Mouse (Mus musculus): Measurements from ENCODE around the gene Mblac2. TPM values are rescaled to one million over a fixed set of nuclear protein-coding genes. Genes with fewer than 3 reads are reported as not detected.
"Not testable (repeated sequence)": the region's sequence is repeated elsewhere in the genome, so short reads cannot be mapped to it uniquely, and the experiment has no call there.

Mblac2 gene
- polyA plus RNA-seq, 2 experiments: 1.2 to 2.7 TPM

DNA sequence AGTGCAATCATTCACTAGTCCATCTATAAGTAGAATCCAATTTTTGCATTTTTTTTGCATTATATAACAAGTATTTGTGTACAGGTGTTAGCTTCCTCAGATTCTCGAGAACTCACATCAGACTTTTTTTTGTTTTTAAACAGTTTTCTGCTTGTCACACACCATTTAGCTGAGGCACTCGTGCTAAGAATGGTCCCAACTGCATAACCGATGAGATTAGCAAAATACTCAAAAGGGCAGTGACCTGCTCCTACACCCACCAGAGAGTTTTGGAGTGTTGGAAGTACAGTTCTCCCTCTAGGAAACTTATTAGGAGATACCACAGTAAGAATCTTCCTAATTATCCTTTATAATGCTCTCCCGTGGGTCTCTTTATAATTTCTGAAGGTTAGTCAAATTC is 1.3 kb upstream of the Mblac2 start:
- Histone ChIP-seq H3K36me3 (replicated peaks; ENCODE audit: control insufficient read depth, insufficient read depth, low read depth) (no peaks in the 10 kb centered on the region), H3K9me3 (ENCODE audit: control insufficient read depth, low read length) (no peaks in the 10 kb centered on the region), H3K4me2 (ENCODE audit: low read depth) (peak overlapping the region; percentile 86), H3K27me3 (ENCODE audit: control insufficient read depth, insufficient read depth, low read length) (no peaks in the 10 kb centered on the region), H3K4me3 (ENCODE audit: insufficient read depth in 1 of 2, low read depth in 2 of 2, low read length in 2 of 2) (peak overlapping the region; percentile 66 to 90; a peak in 3 of 4 replicates), H3K4me1 (replicated peaks; ENCODE audit: control insufficient read depth in 2 of 2, insufficient read depth in 2 of 2, low read length in 1 of 2) (peaks cover 17 to 22% of the 10 kb centered on the region in 2 experiments), H3K27ac (no peak overlapping the region), H3K9ac (replicated peaks) (peak overlapping the region; percentile 61)
- WGBS (ENCODE audit: insufficient replicate concordance): 22% methylated on average over 4 of the region's 4 CpGs
- DNase-seq (ENCODE audit: low read depth in 3 of 3, low spot score in 3 of 3): no peak
- ATAC-seq (ENCODE audit: insufficient read depth): no peak
- no peak for TF ChIP-seq CTCF (IDR thresholded peaks at IDR 0.05; ENCODE audit: low read depth)
- no peak for TF ChIP-seq EP300 (IDR thresholded peaks at IDR 0.05; ENCODE audit: low read depth)

DNA sequence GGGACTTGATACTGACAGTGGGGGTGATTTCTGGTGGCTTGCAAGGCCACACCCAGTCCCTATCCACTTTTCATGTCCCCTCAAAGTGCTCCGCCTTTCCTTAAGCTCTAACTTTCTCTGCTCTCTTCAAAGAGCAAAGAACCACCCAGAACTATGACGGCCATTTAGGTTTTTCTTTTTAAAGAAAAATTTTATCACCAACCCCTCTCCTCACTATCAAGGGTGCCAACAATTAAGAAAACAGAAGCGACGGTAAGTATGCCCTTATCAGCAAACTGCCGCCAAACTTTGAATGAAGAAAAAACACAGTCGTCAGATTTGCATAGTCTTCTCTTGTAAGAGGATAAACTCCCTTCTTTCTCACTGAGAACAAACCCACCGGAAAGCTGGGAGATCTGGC is 875 bp upstream of the Mblac2 start:
- no peak; the same call in 1 of the 2 replicates for TF ChIP-seq EP300 (IDR thresholded peaks at IDR 0.05; ENCODE audit: low read depth)
- no peak for TF ChIP-seq CTCF (IDR thresholded peaks at IDR 0.05; ENCODE audit: low read depth)
- peak overlapping the region; percentile 61 for H3K9ac ChIP-seq (replicated peaks)
- peak overlapping the region; percentile 86 for H3K4me2 ChIP-seq (ENCODE audit: low read depth)
- ATAC-seq (ENCODE audit: insufficient read depth) (no peak), DNase-seq (ENCODE audit: low read depth in 3 of 3, low spot score in 3 of 3) (peak in 2 of 3 experiments; percentile 44 to 45)
- H3K36me3 ChIP-seq (replicated peaks; ENCODE audit: control insufficient read depth, insufficient read depth, low read depth): no peaks in the 10 kb centered on the region
- 2% methylated on average over 7 of the region's 7 CpGs for WGBS (ENCODE audit: insufficient replicate concordance)
- H3K27ac ChIP-seq: peak overlapping the region; percentile 53
- H3K9me3 ChIP-seq (ENCODE audit: control insufficient read depth, low read length): no peaks in the 10 kb centered on the region
- H3K4me1 ChIP-seq (replicated peaks; ENCODE audit: control insufficient read depth in 2 of 2, insufficient read depth in 2 of 2, low read length in 1 of 2): peaks cover 17 to 22% of the 10 kb centered on the region in 2 experiments
- H3K27me3 ChIP-seq (ENCODE audit: control insufficient read depth, insufficient read depth, low read length): no peaks in the 10 kb centered on the region
- H3K4me3 ChIP-seq (ENCODE audit: insufficient read depth in 1 of 2, low read depth in 2 of 2, low read length in 2 of 2): peak overlapping the region; percentile 66 to 90

DNA sequence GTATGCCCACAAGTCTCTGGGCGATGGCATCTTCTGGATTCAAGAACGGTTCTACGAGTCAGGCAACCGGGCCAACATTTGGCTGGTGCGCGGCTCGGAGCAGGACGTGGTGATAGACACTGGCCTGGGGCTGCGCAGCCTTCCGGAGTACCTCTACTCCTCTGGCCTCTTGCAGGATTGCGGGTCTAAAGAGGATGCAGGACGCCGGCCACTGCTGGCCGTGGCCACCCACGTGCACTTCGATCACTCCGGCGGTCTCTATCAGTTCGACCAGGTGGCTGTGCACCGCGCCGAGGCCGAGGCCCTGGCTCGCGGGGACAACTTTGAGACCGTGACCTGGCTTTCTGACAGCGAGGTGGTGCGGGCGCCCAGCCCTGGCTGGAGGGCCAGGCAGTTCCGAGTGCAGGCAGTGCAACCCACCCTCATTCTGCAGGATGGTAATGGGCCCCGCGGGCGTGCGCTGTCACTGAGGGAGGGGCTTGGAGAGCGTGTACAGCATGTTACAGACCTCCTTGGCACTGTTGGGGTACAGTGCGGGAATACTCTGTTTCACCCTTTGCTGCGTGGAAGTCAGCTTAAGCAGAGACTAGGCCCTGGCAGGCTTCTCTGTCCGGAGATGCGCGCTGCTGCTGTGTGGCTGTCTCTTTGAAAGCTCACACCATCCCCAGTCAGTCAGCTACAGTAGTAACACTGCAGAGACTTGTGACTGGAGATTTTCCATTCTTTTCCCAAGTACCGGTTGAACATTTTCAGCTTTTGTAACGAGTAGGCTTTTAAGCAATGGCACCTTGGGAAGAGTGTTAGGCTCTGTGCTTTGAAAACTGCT is 618 bp downstream of the Mblac2 start:
- H3K27ac ChIP-seq: peak overlapping the region; percentile 53
- DNase-seq (ENCODE audit: low read depth in 3 of 3, low spot score in 3 of 3): no peak
- peaks cover 17 to 22% of the 10 kb centered on the region in 2 experiments for H3K4me1 ChIP-seq (replicated peaks; ENCODE audit: control insufficient read depth in 2 of 2, insufficient read depth in 2 of 2, low read length in 1 of 2)
- H3K27me3 ChIP-seq (ENCODE audit: control insufficient read depth, insufficient read depth, low read length): no peaks in the 10 kb centered on the region
- peak overlapping the region; percentile 66 to 90 for H3K4me3 ChIP-seq (ENCODE audit: insufficient read depth in 1 of 2, low read depth in 2 of 2, low read length in 2 of 2)
- peak; percentile 34 for ATAC-seq (ENCODE audit: insufficient read depth)
- H3K36me3 ChIP-seq (replicated peaks; ENCODE audit: control insufficient read depth, insufficient read depth, low read depth): no peaks in the 10 kb centered on the region
- H3K4me2 ChIP-seq (ENCODE audit: low read depth): peak overlapping the region; percentile 86
- WGBS (ENCODE audit: insufficient replicate concordance): 1% methylated on average over 42 of the region's 42 CpGs
- no peak for TF ChIP-seq CTCF (IDR thresholded peaks at IDR 0.05; ENCODE audit: low read depth)
- TF ChIP-seq EP300 (IDR thresholded peaks at IDR 0.05; ENCODE audit: low read depth): no peak
- no peaks in the 10 kb centered on the region for H3K9me3 ChIP-seq (ENCODE audit: control insufficient read depth, low read length)
- peak overlapping the region; percentile 55 for H3K9ac ChIP-seq (replicated peaks)

DNA sequence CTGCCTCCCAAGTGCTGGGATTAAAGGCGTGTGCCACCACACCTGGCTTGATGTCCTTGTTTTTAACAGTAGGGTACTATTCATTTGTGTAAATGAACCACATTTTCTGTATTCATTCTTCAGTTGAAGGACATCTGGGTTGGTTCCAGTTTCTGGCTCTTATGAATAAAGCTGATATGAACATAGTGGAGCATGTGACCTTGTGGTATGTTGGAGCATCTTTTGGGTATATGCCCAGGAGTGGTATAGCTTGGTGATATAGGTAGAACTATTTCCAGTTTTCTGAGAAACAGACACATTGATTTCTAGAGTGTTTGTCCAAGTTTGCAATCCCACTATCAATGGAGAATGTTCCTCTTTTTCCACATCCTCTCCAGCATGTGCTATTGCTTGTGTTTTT is 2.8 kb downstream of the Mblac2 start:
- DNase-seq (ENCODE audit: low read depth in 3 of 3, low spot score in 3 of 3) (no peak), ATAC-seq (ENCODE audit: insufficient read depth) (no peak)
- no peak overlapping the region for H3K9ac ChIP-seq (replicated peaks)
- H3K36me3 ChIP-seq (replicated peaks; ENCODE audit: control insufficient read depth, insufficient read depth, low read depth): no peaks in the 10 kb centered on the region
- TF ChIP-seq CTCF (IDR thresholded peaks at IDR 0.05; ENCODE audit: low read depth) (no peak), EP300 (IDR thresholded peaks at IDR 0.05; ENCODE audit: low read depth) (no peak)
- H3K9me3 ChIP-seq (ENCODE audit: control insufficient read depth, low read length): no peaks in the 10 kb centered on the region
- no peak overlapping the region for H3K27ac ChIP-seq
- no peak overlapping the region for H3K4me2 ChIP-seq (ENCODE audit: low read depth)
- 71% methylated on average over 1 of the region's 1 CpGs for WGBS (ENCODE audit: insufficient replicate concordance)
- H3K4me3 ChIP-seq (ENCODE audit: insufficient read depth in 1 of 2, low read depth in 2 of 2, low read length in 2 of 2): no peak overlapping the region
- H3K4me1 ChIP-seq (replicated peaks; ENCODE audit: control insufficient read depth in 2 of 2, insufficient read depth in 2 of 2, low read length in 1 of 2): peaks cover 15 to 20% of the 10 kb centered on the region in 2 experiments
- no peaks in the 10 kb centered on the region for H3K27me3 ChIP-seq (ENCODE audit: control insufficient read depth, insufficient read depth, low read length)

DNA sequence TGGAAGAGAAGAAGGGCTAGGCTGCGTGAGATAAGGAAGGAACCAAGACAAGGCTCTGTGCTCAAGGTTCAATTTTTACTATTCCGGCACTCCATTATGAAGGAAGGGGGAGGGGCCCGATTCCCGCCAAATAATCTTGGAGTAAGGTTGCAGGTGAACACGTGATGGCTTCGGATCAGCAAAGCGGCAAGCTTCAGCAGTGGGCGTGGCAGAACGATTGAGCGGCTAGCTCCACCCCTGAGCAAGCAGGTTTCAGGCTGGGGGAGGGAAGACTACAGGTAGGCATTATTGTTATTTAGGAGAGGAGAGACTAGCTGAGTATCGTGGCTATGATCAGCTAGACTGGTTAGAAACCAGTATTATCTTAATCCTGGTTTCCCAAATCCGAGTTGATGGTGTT is 17.0 kb downstream of the Mblac2 start:
- not testable (repeated sequence) for H3K36me3 ChIP-seq (replicated peaks; ENCODE audit: control insufficient read depth, insufficient read depth, low read depth); H3K9me3 ChIP-seq (ENCODE audit: control insufficient read depth, low read length); ATAC-seq (ENCODE audit: insufficient read depth); H3K4me3 ChIP-seq (ENCODE audit: insufficient read depth in 1 of 2, low read depth in 2 of 2, low read length in 2 of 2); H3K4me2 ChIP-seq (ENCODE audit: low read depth); H3K9ac ChIP-seq (replicated peaks); H3K27me3 ChIP-seq (ENCODE audit: control insufficient read depth, insufficient read depth, low read length); H3K27ac ChIP-seq; DNase-seq (ENCODE audit: low read depth in 3 of 3, low spot score in 3 of 3)
- H3K4me1 ChIP-seq (replicated peaks; ENCODE audit: control insufficient read depth in 2 of 2, insufficient read depth in 2 of 2, low read length in 1 of 2): peaks cover 7 to 15% of the 10 kb centered on the region in 2 experiments
- 67% methylated on average over 12 of the region's 12 CpGs for WGBS (ENCODE audit: insufficient replicate concordance)

Measured in liver, embryonic 14.5 days (tissue).